Mouse (Mus musculus) left cerebral cortex, adult 8-10 months (tissue): ENCODE data around the gene Tmem17. TPM values are rescaled to one million over a fixed set of nuclear protein-coding genes. Genes with fewer than 3 reads are reported as not detected.

ENCODE experiments used
- DNase-seq, 2 experiments: peaks; one replicate each; pipeline ENCODE4 v3.0.0; 2022; ENCODE audit warnings: low spot score in 2 of 2
- total RNA-seq, 4 experiments: library from RNA; stranded (reverse); gene quantifications; 2 replicates each; pipeline ENCODE4 v1.2.4; 2022

Tmem17 gene
- total RNA-seq, result 1 to 10 TPM; 5.8 to 6.6 (median 6.2) TPM

GRCm38 (mm10) chr11:22512038-22513001 is at the start of gene Tmem17:
Tmem17 (plus strand) TSS chr11:22512088.
- DNase-seq, result peak; percentile 85 to 88

- DNase-seq, result no peak
Measured at GRCm38 (mm10) chr11:22479836-22480619, 31.9 kb upstream of the Tmem17 start.

DNA sequence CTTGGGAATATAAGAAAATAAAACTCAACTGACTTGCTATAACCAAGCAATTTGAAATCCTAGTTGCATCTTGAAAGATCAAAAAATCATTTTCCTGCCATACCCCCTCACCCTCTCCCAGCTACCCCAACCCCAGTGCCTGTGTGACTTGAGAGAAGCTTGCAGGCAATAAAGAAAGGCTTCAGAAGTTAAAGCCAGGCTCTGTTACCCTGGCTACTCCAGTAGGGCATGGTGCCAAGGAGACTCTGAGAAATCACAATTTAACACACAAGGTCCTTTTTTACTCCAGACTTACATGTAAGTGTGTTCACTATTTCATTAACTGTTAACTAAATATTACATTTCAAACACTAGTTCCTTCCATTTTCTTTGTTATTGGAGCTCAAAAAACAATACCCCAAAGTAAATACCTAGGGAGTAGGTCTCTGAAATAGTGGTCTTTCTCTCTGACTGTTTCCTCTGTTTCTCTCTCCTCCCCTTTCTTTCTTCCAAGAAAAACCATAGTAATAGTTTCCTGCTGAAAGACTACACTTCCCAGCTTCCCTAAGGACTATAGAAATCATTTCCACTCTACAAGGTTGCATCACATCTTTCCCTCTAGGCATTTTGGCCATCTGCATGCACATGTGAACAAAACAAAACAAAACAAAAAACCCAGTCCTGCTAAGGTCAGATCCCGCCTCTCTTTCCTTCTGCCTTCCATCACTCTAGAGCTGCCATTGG is 30.1 kb upstream of the Tmem17 start:
- DNase-seq, result no peak

DNA sequence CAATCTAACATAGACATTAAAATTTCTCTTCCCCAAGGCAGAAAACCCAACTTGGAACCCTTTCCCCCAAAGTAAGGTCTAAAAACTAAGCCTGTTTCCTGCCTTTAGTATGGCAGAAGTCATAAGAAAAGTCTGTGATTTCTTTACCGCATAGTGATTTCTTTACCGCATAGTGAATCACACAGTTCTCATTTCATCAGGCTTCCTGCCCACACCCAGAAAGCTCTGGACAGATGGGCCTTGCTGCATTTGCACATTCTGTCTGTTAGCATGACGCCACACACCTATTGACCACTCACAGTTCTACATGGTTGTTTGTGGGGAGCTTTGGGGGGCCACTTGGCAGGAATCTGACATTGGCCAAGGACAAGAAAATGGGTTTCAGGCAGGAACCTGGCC is 29.5 kb upstream of the Tmem17 start:
- DNase-seq, result no peak

DNA sequence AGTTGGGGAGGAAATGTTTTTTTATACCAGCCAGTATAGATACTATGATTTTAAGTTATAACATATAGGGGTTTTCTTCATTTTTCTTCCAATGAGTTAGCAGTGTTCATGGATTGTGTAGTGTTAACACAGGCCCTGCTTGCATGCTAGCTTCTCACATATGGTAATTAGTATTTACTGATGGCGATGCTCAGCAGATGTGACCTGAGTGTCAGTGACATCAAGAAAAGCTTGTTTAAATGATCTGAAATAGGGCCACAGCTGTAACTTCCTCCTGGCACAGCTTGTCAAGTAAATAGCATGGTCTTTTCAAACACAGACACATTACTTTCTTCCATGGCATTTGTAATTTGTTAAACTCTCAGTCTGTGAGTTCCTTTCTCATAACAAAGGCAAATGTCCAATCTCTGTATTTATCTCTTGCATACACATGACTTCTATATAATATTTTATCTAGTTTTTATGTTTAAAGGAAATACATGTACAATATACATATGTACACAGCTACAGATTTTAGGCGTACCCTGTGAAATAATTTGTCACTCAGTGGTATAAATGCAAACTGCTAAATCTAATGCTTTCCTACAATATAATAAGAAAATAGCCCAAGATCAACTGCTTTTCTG is 18.1 kb upstream of the Tmem17 start:
- no peak for DNase-seq

DNA sequence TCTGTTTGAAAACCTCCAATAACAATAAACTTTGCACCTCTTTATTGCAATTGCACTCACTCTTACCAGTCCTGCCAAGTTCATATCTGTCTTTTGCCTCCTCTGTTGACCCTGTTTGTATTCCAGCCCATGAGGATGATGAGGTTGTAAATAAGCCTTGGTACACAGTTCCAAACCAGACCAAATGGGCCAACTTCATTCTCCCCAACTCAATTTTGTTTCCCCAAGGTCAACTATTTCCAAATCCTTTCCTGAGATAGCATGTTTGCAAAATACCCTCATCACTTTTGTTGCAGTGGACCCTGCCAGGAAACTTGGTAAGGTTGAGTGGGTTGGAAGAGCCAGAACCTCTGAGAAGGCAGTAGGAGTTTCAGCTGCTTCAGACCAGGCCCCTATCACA is 16.9 kb upstream of the Tmem17 start:
- no peak for DNase-seq

- peak; percentile 18 to 33 for DNase-seq
Measured at GRCm38 (mm10) chr11:22499396-22499795, 12.5 kb upstream of the Tmem17 start.

DNA sequence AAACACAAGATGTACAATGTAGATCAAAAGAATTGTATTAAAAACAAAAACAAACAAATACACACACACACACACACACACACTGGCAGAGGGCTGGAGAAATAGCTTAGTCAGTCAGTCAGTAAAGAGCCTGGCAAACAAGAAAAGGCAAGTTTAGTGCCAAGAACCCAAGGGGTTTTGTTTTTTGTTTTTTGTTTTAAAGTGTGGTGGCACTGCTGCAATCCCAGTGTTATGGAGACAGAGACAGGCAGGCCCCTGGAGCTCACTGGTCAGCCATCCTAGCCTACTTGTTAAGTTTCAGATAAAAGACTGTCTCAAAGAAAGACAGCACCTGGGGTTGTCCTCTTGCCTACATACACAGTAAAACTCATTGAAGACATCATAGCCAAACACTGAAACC is 12.0 kb upstream of the Tmem17 start:
- no peak for DNase-seq

DNA sequence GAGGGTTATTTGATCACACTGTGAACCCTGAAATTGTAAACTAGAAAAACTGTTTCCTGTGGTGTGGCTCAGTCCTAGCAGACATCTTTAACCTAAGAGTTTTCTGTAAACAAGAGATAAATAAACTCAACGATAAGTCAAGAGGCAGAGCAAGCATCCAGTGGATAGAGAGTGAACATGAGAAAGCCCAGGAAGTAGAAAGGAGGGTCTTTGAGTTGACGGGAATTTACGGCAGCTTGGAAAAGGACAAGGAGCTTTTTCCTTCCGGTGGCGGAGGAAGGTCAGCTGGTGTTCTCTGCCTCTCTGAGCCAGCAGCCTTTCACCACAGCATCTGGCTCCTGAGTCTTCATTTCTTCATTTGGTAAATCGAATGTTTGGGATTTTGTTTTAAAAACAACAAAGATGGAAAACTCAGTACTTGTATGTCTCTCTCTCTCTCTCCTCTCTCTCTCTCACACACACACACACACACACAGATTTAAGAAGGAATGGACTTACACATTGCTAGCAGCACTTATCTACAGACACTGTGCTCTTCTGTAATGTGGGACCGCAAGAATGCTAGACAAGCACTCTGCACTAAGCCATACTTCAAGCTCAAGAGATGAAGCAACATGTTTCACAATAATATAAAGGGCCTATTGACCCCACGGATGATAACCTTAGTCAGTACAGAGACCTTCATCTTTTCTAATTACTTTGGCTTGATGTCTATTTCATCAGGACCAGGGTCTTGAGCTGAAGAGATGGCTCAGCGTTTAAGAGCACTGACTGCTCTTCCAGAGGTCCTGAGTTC is 10.9 kb upstream of the Tmem17 start:
- no peak for DNase-seq

- DNase-seq, result no peak
Measured at GRCm38 (mm10) chr11:22513075-22513474, 1.2 kb downstream of the Tmem17 start.

- DNase-seq, result no peak
Measured at GRCm38 (mm10) chr11:22515061-22515460, 3.2 kb downstream of the Tmem17 start.

DNA sequence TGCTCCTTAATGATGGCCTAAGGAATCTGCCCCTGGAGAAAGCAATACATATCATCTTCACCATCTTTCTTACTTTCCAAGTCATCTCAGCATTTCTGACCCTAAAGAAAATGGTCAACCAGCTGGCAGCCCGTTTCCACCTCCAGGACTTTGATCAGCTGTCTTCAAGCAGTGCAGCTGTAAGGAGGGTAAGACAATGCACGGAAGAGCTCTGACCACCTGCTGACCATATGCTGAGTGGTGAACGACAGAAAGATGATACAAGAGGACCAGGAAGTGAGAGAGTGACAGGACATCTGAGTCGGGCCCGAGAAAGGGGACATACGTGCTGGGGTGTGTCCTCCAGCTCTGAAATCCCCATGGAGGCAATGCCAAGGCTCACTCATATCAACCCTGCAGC is 6.6 kb downstream of the Tmem17 start:
- no peak for DNase-seq

- DNase-seq, result no peak
Measured at GRCm38 (mm10) chr11:22520251-22520650, 8.4 kb downstream of the Tmem17 start.

DNA sequence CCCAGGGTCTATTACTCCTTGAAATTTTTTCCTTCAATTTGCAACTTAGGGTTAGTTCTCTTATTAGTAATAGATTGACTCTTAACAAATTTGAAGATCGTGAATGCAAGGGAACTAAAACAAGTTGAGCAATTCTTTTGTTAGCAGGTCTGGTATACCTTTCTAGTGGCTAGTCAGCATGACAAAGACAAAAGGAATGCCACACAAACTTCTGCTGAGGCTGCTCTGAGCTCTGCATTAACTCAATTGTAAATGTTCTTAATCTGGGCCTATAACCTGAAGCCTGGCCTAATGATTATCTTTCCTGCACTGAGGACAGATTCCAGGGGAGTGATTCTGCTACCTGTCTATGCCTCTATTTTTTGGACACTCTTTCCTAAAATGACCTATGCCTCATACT is 12.7 kb downstream of the Tmem17 start:
- no peak for DNase-seq

DNA sequence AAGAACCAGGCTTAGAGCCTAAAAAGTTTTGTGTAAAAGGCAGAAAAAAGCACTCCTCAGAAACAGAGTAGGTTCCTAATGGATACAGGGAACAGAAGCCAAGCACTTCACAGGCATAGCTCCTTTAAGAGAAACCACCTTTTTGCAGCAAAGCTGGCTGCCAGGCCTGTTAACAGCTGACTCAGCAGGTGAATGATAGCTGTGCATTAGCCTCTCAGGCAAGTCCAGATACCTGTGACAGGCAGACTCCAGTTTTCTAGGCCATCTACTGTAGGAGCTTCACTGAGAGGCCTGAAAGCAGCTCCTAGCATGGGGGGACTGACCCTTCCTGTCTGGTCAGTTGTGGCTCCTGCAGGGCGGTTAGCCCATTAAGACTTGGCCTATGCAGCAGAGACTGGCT is 28.7 kb downstream of the Tmem17 start:
- no peak for DNase-seq

GRCm38 (mm10) chr11:22560061-22560460 is 48.2 kb downstream of the Tmem17 start:
- DNase-seq, result no peak

DNA sequence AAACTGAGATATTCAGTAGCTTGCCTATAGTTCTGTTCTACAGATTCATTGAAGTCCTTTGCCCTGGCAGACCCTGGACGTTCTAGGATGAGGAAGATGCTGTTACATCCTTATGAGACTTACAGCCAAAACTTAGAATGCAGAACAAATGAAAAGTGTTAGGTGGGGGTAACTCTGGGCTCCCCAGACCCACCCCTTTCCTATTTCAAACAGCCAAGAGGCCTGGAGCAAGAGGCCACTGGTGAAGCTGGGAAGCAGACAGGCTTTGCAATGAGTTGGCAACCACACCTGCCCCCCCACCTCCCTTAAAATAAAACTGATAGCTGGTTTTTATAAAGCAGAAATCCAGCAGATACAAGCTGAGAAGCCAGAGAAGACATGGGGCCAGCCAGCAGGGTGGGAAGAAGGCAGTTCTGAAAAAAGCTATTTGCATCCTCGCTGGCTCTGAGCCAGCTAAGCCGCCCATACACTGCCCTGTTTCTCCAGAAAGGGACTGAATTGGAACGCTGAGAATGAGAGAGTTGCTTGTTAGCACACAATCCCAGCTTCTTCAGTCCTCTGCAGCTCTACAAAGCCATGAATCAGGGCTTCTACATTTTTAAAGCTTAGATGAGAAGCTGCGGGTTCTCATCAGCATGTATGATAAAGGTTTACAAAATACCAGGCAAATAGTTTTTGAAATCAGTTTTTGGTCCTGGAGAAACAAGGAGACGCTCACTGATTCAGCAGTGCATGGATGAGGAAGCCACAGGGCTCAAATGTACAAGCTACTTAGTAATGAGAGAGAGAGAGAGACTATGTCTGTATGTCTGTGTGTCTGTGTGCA is 48.8 kb downstream of the Tmem17 start:
- DNase-seq, result peak; percentile 75 to 88

DNA sequence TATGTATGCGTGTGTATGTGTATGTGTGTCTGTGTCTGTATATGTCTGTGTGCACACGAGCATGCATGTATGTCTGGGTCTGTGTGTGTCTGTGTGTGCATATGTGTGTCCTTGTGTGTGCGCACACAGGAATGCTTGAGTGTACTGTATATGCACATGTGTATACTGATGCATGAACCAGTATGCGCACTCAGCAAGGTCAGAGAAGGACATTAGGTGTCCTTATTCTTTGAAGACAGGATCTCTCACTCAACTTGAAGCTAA is 49.4 kb downstream of the Tmem17 start:
- no peak for DNase-seq

- no peak for DNase-seq
Measured at GRCm38 (mm10) chr11:22563706-22564105, 51.8 kb downstream of the Tmem17 start.

- DNase-seq, result no peak
Measured at GRCm38 (mm10) chr11:22564676-22565075, 52.8 kb downstream of the Tmem17 start.
